Mouse (Mus musculus) G1E-ER4 (cell line): Measurements from ENCODE around the gene Atp5j2. TPM values are rescaled to one million over a fixed set of nuclear protein-coding genes. Genes with fewer than 3 reads are reported as not detected.

Experiments used
- GATA1 ChIP-seq: IDR thresholded peaks from one replicate; pipeline ENCODE4 v1.8.0; 2012; ENCODE audit warnings: low read length, inconsistent platforms
- polyA plus RNA-seq: library from polyadenylated mRNA; stranded (reverse); fragments of >175 nt; gene quantifications from 2 replicates; pipeline ENCODE4 v1.2.3, GENCODE M21; 2012

Gene Atp5j2
- polyA plus RNA-seq, 1 experiment = 20.2 TPM

DNA sequence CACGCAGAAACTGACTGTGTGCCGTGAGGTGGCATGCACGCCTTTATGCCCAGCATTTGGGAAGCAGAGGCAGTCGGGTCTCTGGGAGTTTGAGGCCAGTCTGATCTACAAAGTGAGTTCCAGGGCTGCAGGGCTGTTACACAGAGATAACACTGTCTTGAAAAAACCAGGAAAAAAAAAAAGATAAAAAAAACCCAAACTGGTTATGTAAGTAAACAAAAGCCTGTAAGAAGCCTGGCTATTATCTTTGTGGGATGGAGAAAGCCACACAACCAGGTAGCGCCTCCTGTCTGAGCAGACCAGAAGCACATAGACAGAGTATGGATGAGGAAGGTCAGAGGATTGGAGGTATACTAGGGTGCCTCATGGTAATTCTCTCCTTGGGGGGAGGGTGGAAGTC is 39.2 kb downstream of the Atp5j2 start:
- no peak for TF ChIP-seq GATA1

DNA sequence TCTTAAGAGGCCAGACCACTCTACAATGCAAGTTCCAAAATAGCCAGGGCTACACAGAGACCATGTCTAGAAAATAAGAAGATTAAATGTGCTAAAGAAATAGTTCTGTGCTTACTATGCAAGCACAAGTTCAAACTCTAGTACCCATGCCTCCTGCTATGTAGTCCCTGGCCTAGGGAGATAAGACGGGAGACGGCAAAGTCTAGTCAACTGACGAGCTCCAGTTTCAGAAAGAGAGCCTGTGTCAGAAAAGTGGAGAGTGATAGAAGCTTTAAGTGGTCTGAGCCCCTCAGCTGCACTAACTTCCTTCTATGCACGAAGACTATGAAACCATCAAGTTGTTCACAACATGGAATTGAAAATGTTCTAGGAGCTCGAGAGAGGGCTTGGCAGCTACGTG is 42.6 kb downstream of the Atp5j2 start:
- no peak for TF ChIP-seq GATA1

DNA sequence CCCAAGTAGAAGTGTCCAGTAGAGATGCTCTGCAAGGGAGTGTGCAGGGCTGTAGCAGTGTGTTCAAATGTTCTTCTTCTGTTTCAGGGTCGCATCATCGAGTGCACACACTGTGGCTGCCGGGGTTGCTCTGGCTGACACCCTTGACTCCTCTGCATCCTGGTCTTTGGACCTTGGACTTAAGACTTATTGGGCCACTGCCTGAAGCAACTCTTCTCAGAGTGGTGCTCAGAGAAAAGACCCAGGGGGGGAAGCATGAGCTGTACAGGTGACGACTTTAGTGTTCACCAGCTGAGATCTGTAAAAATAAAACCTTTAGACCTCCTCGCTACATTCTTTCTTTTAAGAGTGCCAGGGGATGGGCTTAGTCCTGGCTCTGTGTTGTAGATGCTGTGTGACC is 44.1 kb downstream of the Atp5j2 start:
- TF ChIP-seq GATA1 = no peak

DNA sequence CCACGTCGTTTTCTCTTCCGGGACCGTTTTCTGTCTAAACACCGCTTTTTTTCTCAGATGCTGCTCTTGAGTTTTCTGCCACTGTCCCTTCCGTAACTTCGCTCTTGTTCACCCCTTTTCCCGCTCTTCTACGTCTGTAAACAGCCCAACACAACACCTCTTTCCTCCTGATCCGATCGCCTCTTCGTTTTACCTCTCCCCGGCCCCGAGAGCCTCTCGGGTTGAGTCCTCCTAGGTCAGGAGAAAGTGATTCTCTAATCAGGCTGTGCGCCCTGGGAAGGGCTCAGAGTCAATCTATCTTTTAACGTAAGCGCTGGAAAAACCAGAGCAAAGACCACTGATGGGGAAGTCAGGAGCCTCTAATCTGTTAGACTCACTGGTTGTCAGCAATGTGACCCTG is 51.3 kb downstream of the Atp5j2 start:
- no peak for TF ChIP-seq GATA1

DNA sequence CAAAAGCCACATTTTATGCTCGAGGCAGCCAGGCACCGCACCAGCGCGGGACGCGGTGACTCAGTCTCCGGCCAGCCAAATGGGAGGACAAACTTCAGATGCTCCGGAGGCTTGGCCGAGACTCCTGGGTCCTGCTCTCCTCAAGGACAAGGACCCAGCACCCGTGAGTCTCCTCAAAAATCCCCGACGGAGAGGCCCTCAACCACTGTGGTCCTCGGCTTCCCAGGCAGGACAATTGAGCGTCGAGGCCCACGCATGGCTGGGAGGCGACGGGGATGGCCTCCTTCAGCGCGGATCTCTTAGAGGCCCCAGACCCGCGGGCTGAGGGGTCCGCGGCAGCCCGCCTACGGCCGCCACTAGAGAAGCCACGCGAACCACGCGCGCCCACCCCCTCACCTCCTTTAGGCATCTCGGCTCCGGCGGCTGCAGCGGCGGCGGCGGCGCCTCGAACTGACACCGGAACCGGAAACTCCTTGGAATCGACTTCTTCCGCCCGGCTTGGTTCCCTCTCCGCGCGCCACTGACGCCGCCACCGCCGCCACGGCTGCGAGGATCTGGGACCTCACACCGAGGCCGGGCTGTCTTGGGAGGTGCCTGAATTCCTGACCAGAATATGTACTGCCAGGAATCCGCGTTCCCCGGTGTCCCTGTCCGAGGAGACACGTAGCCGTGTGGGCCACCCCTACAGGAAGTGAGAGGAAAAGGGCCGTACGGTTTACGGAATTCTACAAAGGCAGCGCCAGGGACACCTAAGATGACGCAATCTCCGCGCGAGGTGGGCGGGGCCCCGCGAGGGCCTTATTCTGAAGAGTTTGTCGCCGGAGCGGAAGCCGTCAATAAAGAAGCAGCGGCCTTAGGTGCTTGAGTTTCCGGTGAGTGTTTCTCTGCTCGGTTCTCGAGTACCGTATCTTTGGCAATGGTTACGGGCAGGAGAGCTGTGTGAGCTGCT is 52.0 kb downstream of the Atp5j2 start, which contains the start of the genes Pdap1 and Bud31:
Gene Pdap1, minus strand, starts transcription at position 668 of the 949 bp plus-strand sequence.
Gene Bud31, plus strand, starts transcription at position 792 of the 949 bp plus-strand sequence.
- TF ChIP-seq GATA1 = no peak

DNA sequence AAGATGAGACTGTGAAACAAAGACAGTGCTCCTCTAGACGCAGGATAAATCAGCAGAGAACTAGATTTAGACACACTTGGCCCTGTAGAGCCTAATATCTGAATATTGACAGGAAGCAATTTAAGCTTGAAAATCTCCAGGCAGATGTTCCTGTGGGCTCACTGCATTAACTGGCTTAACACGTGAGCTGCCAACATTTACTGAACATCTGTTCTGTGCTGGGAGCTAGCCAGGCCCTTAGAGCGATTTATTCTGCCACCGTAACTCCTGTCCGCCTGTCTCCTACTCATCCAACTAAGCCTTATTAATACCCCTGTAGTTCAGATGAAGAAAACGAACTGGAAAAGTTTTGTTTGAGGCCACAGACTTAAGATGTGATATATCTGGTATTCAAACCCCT is 53.0 kb downstream of the Atp5j2 start:
- no peak for TF ChIP-seq GATA1

Other genes starting within 250 kb of the Atp5j2 start
- 1.3 and 1.4 TPM in 2 replicates for gene Smurf1, start 226.2 kb downstream of the Atp5j2 start, polyA plus RNA-seq
- gene Gm4871, start 159.3 kb downstream of the Atp5j2 start, polyA plus RNA-seq = not detected in 2 replicates
- not detected in 2 replicates for gene 1700018F24Rik, start 149.1 kb downstream of the Atp5j2 start, polyA plus RNA-seq
- gene Arpc1a, start 108.2 kb downstream of the Atp5j2 start, polyA plus RNA-seq = 58.2 and 74.9 TPM in 2 replicates
- not detected in 2 replicates for gene Kpna7, start 108.0 kb downstream of the Atp5j2 start, polyA plus RNA-seq
- gene Arpc1b, start 77.8 kb downstream of the Atp5j2 start, polyA plus RNA-seq = 1,143 and 1,353 TPM in 2 replicates
- 191 and 266 TPM in 2 replicates for gene Pdap1, start 51.8 kb downstream of the Atp5j2 start, polyA plus RNA-seq
- gene Bud31, start 51.7 kb downstream of the Atp5j2 start, polyA plus RNA-seq = 3.4 and 3.6 TPM in 2 replicates
- gene Ptcd1, start 25.0 kb downstream of the Atp5j2 start, polyA plus RNA-seq = 19.6 and 19.7 TPM in 2 replicates
- gene Cpsf4, start 24.8 kb downstream of the Atp5j2 start, polyA plus RNA-seq = 89.0 and 101 TPM in 2 replicates
- 2.3 TPM in 2 replicates for gene Zkscan14, start 9.8 kb upstream of the Atp5j2 start, polyA plus RNA-seq
- gene Zkscan5, start 12.5 kb upstream of the Atp5j2 start, polyA plus RNA-seq = 1.5 and 3.1 TPM in 2 replicates
- 23.3 and 25.7 TPM in 2 replicates for gene Zfp655, start 39.7 kb upstream of the Atp5j2 start, polyA plus RNA-seq
- gene Zscan25, start 88.4 kb upstream of the Atp5j2 start, polyA plus RNA-seq = 32.8 and 38.1 TPM in 2 replicates
- gene Cyp3a57, start 153.2 kb upstream of the Atp5j2 start, polyA plus RNA-seq = not detected in 2 replicates